Mouse (Mus musculus) frontal cortex, postnatal 10 days (tissue): ENCODE data around the gene Atg10.
"Not testable (repeated sequence)": the region's sequence is repeated elsewhere in the genome, so short reads cannot be mapped to it uniquely, and the experiment has no call there.

Experiments used
- DNase-seq, 2 experiments: peaks; one replicate each; pipeline ENCODE4 v3.0.0; 2022; ENCODE audit warnings: low spot score in 2 of 2, mixed read lengths in 1 of 2

Gene Atg10

GRCm38 (mm10) chr13:91223587-91224437, at the start of gene Atg10:
Atg10 (minus strand) TSS chr13:91223968.
- peak; percentile 73 to 84 for DNase-seq

DNA sequence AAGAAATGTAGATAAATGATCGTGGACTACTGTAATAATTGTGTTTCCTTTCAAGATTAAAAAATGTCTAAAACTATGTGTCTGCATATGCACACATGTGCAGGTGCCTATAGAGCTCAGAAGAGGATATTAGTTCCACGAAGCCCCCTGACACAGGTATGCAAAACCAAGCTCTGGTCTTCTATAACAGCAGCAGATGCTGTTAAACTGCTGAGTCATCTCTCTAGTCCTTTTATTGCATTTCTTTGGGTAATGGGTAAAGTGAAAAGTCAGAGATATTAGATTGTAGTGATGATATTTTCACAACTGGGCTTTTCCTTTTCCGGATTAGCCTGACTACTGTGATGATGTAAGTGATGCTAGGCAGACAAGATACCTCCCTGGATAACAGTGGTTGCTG, 28.6 kb upstream of the Atg10 start:
- no peak for DNase-seq

DNA sequence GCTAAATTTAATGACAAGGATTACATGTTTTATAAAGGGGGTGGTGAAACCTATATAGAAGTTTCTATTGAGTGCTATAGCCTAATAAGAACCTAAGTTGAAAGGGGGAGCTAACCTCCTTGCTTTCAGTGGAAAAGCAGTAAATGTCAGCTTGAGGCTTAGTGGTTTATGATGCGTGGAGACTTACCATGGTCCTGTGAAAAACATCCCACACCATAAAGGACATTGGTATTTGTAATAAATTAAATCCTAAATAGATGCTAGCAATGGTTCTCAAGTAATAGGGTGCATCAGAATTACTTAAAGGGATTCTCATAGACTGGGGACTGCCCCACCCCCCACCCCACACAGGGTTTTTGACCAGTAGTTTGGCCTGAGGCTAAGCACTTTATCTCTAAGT, 27.9 kb upstream of the Atg10 start:
- DNase-seq, result no peak

- DNase-seq, result not testable (repeated sequence)
Measured at GRCm38 (mm10) chr13:91250050-91250449, 26.3 kb upstream of the Atg10 start.

DNA sequence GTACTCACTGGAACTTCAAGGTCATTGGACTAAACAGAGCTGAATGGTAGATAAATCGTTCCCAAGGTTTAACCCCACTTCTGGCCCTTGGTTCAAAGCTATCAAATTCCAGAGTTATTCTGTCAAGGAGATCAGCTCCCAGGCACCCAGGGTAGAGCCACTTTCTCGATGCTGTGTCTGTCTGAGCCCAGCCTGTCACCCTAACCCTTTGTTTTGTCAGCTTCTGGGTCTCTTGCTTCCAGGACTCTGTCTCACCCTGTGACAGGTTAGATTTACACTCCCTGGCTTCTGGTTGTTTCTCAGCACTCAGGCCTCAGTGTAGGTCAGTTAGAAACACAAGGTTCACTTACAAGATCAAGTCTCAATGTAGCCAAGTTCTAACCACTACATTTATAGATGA, 22.7 kb upstream of the Atg10 start:
- DNase-seq, result no peak

DNA sequence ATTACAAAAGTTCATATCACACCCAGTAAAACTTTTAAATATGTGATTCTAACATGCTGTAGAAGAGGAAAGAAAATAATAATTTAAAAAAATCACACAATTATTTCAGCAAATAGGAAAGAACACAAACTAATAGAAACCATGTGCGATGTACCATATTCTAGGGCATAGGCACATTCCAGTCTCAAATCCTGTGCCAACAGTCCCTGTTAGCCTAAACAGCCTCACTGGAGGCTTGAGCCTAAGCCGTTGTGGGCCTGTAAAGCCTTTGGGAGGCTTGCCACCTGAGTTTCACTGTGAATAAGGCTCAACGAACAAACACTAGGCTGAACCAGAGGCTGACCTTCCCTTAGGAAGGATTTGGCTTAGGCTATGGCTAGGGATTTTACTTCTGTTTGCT, 14.2 kb upstream of the Atg10 start:
- DNase-seq, result no peak

DNA sequence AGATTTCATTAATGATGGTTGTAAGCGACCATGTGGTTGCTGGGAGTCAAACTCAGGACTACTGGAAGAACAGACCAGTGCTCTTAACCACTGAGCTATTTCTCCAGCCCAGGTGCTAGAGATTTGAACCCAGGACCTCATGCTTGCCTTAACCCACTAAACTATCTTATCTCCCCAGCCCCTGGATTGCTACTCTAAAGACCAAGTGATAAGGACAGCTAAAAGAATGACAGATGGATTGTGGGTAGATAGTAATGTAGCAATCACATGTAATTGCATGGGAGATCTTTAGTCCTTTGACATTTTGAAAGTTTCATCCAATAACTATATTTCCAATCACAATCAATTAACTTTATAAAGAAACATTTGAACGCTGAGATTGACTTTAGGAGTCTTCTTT, 13.1 kb upstream of the Atg10 start:
- no peak for DNase-seq

GRCm38 (mm10) chr13:91224438-91224814, 658 bp upstream of the Atg10 start:
- DNase-seq, result no peak

- DNase-seq, result no peak
Measured at GRCm38 (mm10) chr13:91223063-91223462, 705 bp downstream of the Atg10 start.

DNA sequence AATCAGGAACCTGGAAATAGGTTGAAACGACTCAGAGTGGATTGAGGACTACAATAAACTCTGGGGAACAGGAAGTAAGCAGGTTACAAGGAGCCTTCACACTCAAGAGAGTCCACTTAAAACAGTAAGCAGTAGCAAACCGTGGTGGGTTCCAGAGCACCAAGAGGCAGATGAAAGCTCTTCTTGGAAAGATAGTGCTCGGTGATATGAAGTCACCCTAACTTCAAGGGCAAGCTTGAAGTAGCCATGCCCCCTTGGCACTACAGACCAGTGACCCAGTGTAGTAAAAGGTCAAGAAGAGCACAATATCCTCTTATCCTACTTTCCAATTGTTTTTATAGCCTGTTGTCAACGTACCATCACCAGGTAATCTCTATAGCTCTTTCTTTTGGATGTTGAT, 2.1 kb downstream of the Atg10 start:
- no peak for DNase-seq

GRCm38 (mm10) chr13:91217691-91218090, 6.1 kb downstream of the Atg10 start:
- no peak for DNase-seq

GRCm38 (mm10) chr13:91216656-91217205, 7.0 kb downstream of the Atg10 start:
- no peak for DNase-seq

DNA sequence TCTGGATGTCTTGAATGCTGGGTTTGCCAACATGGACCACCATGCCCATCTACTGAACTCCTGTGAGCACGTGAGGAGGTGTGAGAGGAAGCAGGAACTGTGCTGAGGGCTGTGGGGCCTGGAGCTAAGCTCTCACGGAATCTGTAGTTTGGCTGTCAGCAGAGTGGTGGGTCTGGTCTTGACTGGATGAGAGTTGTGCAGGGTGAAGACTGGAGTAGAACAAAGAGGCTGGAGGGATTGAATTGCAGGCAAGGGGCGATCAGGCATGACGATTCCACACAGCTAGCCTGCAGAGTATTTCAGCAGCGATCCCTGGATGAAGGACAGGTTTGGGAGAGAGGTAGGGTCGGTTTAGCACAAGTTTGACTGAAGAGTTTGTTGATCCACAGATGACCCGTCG, 10.8 kb downstream of the Atg10 start:
- DNase-seq, result no peak

- no peak for DNase-seq
Measured at GRCm38 (mm10) chr13:91206237-91206636, 17.5 kb downstream of the Atg10 start.

DNA sequence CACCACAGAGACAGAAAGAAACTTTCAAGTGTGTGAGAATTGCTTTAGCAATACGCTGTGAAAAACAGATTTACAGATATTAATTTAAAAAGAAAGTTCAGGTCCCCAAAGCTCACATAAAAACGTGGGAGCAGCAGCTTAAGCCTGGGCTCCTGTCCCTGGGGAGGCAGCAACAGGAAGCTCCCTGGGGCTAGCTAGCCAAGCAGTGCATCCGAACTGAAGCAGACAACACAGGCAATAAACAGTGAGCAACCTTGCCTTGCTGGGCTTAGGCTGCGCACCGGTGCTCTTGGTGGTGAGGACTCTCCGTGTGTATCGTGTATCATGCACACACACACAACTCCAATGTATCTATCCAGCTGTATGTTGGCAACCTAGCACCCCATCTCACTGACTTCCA, 21.2 kb downstream of the Atg10 start:
- no peak for DNase-seq

DNA sequence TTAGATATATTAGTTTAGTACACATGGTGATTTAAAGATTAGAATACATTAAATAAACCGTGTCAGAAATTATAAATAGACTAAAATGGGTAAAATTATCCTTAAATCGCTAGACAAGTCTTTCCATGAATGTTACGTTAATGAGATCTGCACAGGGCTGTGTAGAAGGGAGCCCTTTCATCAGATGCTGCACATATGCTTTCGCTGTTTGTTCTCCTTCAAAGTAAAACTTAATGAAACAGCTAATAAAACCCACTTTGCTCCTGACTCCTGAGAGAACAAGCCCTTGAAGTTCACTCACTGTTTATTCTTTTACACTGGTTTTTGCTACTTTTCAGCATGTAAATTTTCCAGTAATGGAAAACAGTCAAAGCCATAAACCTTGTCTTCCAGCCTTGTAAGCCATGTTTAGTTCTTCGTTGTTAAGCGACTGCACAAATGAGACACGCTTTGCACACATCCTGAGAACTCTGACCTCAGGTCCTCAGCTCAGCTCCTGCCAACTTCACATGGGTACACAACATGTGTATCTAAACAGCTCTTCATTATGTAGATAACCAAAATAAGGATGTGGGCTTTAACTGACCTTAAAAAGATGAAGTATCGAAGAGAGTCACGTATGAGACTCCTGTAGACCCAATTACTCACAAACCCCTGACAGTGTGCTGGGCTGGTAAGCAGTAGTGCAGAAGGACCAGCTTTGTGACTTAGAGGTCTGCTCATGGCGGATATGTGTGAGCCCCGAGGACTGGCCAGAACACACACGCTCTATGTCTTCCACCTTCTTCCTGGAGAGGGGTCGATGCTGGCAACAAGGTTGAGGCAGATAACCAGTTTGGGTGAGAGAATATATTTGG, 36.2 kb downstream of the Atg10 start:
- DNase-seq, result no peak

DNA sequence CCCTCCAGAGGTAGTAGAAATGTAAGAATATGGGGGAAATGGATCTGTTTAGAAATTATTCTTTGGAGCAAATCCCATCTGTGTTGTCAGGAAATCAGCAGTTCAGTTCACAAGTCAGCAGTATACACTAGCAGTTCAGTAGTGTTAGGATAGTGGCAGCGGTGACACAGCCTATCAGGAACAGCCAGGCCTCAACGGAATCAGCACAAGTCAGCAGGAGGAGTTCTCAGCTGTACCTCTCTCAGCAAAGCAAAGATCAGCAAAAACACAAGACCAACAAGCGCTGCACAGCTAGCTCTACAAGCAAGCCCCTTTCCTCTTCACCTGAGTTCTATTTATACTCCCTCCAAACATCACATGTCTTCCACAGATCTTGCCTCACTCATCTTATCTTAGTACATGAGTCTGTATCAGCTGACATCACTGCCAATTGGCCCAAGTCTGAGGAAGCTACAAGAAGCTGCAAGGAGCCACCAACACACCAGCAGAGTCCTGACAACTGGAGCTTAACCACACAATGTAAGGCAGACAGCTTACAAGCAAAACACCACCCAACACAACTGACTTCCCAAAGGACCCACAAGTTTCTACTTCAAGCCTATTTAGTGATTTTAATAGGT, 38.4 kb downstream of the Atg10 start:
- DNase-seq, result no peak

DNA sequence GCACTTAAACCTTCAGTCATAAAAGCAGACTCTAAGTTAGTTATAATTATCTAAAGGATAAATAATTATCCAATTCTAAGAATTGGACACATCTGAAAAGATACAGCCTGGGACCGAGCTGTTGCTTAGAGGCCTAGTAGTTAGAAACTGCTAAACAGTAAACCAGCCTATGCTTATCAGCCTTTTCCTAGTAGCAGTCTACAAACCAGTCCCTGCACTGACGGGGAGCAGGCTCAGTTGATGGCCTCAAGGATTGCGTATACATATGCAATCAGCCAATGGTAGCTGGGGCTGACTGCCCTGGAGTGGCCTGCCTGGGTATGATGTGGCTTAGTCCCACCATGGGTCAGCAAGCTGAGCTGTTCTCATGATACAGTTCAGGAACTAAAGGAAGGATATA, 39.5 kb downstream of the Atg10 start:
- DNase-seq, result no peak

- no peak for DNase-seq
Measured at GRCm38 (mm10) chr13:91180364-91180763, 43.4 kb downstream of the Atg10 start.

GRCm38 (mm10) chr13:91179174-91179899, 44.4 kb downstream of the Atg10 start:
- no peak for DNase-seq

DNA sequence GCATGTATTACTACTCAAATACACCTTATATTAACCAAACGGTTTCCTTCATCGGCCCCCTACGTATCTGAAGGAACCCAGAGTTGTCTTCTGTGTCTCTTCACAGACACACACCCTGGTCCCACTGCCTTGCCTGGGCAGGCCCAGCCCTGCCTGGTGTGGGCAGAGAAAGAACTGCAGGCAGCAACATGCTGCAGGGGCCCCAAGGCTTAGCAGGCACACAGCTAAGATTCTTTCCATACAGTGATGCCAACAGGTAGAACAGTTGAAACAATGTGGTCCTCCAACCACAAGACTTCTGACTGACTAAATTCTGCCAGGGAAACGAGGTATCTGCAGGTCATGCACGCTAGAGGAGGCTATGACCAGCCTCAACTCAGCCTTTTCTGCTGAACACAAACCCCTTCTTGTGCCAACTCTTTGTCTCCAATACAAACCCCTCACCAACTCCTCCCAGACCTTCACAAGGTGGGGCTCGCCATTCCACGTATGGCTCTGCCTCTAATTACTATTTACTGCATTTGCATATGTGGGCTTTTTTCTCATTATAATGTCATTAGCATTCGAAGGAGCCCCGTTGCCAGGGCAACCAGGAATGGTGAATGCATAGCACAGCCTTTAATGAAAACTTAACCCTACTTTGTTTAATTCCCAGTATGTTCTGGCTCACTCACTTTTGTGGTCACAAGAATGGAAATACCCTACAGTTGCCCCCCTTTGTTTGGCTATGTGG, 45.2 kb downstream of the Atg10 start:
- DNase-seq, result peak in 1 of 2 experiments; percentile 21
